Mouse (Mus musculus): ENCODE results near the gene Nabp1. TPM values are rescaled to one million over a fixed set of nuclear protein-coding genes. Genes with fewer than 3 reads are reported as not detected.

Nabp1 gene
- total RNA-seq, 1 experiment = 64.9 TPM

- no peak for DNase-seq (ENCODE audit: low read depth, low spot score)
- in situ Hi-C loops (cut with MboI; ENCODE audit: low sequenced_read_pairs in 2 of 2, unreplicated experiment in 2 of 2) = loop anchor here in 1 of 2 experiments (10.0 kb wide), 1 partner anchor 142 kb away; no protein-coding TSS in a partner anchor
These were observed 15.2 kb downstream of the Nabp1 start for GRCm38 (mm10) chr1:51463038-51463437.

GRCm38 (mm10) chr1:51458731-51459450, 19.3 kb downstream of the Nabp1 start:
- Histone ChIP-seq H3K27ac (ENCODE audit: insufficient read depth, low read depth, low read length, poor library complexity, severe bottlenecking) (no peak overlapping the region), H3K4me3 (ENCODE audit: insufficient read depth in 1 of 2, low read depth in 1 of 2, low read length in 2 of 2, poor library complexity in 1 of 2, severe bottlenecking in 1 of 2) (peak overlapping the region; percentile 49 to 59), H3K4me1 (ENCODE audit: control insufficient read depth in 2 of 2, insufficient read depth in 2 of 2, low read length in 2 of 2, poor library complexity in 1 of 2) (peaks cover 0 to 3% of the 10 kb centered on the region in 2 experiments; a peak in 1 of 4 replicates), H3K36me3 (ENCODE audit: control insufficient read depth, insufficient read depth, low read length, poor library complexity, severe bottlenecking) (no peaks in the 10 kb centered on the region), H3K9me3 (ENCODE audit: control insufficient read depth, insufficient read depth, low read depth, low read length) (no peaks in the 10 kb centered on the region), H3K9ac (ENCODE audit: insufficient read depth, low read depth, low read length, poor library complexity, severe bottlenecking) (no peak overlapping the region; the same call in 1 of the 2 replicates)
- peak; percentile 79 for DNase-seq (ENCODE audit: low read depth, low spot score)
- in situ Hi-C loops (cut with MboI; ENCODE audit: low sequenced_read_pairs in 2 of 2, unreplicated experiment in 2 of 2) = no loop called here
- TF ChIP-seq HCFC1 (IDR thresholded peaks at IDR 0.05; ENCODE audit: borderline replicate concordance, insufficient read depth, low read length) (no peak), ZC3H11A (IDR thresholded peaks at IDR 0.05; ENCODE audit: borderline replicate concordance, low read depth, low read length) (0 out of 2 replicates have a peak, but pooled peaks have one; percentile 31)

More at GRCm38 (mm10) chr1:51463038-51463437, 15.2 kb downstream of the Nabp1 start:
- TF ChIP-seq MAFK (IDR thresholded peaks at IDR 0.05; ENCODE audit: insufficient read depth, low read depth, low read length) (no peak), HCFC1 (IDR thresholded peaks at IDR 0.05; ENCODE audit: borderline replicate concordance, insufficient read depth, low read length) (no peak), ZC3H11A (IDR thresholded peaks at IDR 0.05; ENCODE audit: borderline replicate concordance, low read depth, low read length) (no peak), CHD2 (IDR thresholded peaks at IDR 0.05; ENCODE audit: low read depth, low read length) (no peak), ZNF384 (IDR thresholded peaks at IDR 0.05; ENCODE audit: low read depth, low read length) (no peak)
- no peak overlapping the region for H3K9ac ChIP-seq (ENCODE audit: insufficient read depth, low read depth, low read length, poor library complexity, severe bottlenecking)
- no peak overlapping the region for H3K4me3 ChIP-seq (ENCODE audit: insufficient read depth in 1 of 2, low read depth in 1 of 2, low read length in 2 of 2, poor library complexity in 1 of 2, severe bottlenecking in 1 of 2)
- no peaks in the 10 kb centered on the region for H3K9me3 ChIP-seq (ENCODE audit: control insufficient read depth, insufficient read depth, low read depth, low read length)
- peaks cover 0 to 3% of the 10 kb centered on the region in 2 experiments; a peak in 1 of 4 replicates for H3K4me1 ChIP-seq (ENCODE audit: control insufficient read depth in 2 of 2, insufficient read depth in 2 of 2, low read length in 2 of 2, poor library complexity in 1 of 2)
- no peak overlapping the region for H3K27ac ChIP-seq (ENCODE audit: insufficient read depth, low read depth, low read length, poor library complexity, severe bottlenecking)
- H3K36me3 ChIP-seq (ENCODE audit: control insufficient read depth, insufficient read depth, low read length, poor library complexity, severe bottlenecking) = no peaks in the 10 kb centered on the region; the same call in 1 of the 2 replicates

GRCm38 (mm10) chr1:51458089-51458488, 20.1 kb downstream of the Nabp1 start:
- Histone ChIP-seq H3K4me1 (ENCODE audit: control insufficient read depth in 2 of 2, insufficient read depth in 2 of 2, low read length in 2 of 2, poor library complexity in 1 of 2) (peaks cover 0 to 3% of the 10 kb centered on the region in 2 experiments; a peak in 1 of 4 replicates), H3K36me3 (ENCODE audit: control insufficient read depth, insufficient read depth, low read length, poor library complexity, severe bottlenecking) (no peaks in the 10 kb centered on the region), H3K9ac (ENCODE audit: insufficient read depth, low read depth, low read length, poor library complexity, severe bottlenecking) (no peak overlapping the region), H3K9me3 (ENCODE audit: control insufficient read depth, insufficient read depth, low read depth, low read length) (no peaks in the 10 kb centered on the region), H3K4me3 (ENCODE audit: insufficient read depth in 1 of 2, low read depth in 1 of 2, low read length in 2 of 2, poor library complexity in 1 of 2, severe bottlenecking in 1 of 2) (no peak overlapping the region), H3K27ac (ENCODE audit: insufficient read depth, low read depth, low read length, poor library complexity, severe bottlenecking) (no peak overlapping the region)
- no peak for DNase-seq (ENCODE audit: low read depth, low spot score)
- in situ Hi-C loops (cut with MboI; ENCODE audit: low sequenced_read_pairs in 2 of 2, unreplicated experiment in 2 of 2) = no loop called here
- TF ChIP-seq MAFK (IDR thresholded peaks at IDR 0.05; ENCODE audit: insufficient read depth, low read depth, low read length) = no peak
- no peak for TF ChIP-seq CHD2 (IDR thresholded peaks at IDR 0.05; ENCODE audit: low read depth, low read length)
- no peak for TF ChIP-seq ZC3H11A (IDR thresholded peaks at IDR 0.05; ENCODE audit: borderline replicate concordance, low read depth, low read length)
- no peak for TF ChIP-seq ZNF384 (IDR thresholded peaks at IDR 0.05; ENCODE audit: low read depth, low read length)
- TF ChIP-seq HCFC1 (IDR thresholded peaks at IDR 0.05; ENCODE audit: borderline replicate concordance, insufficient read depth, low read length) = no peak

- in situ Hi-C loops (cut with MboI; ENCODE audit: low sequenced_read_pairs in 2 of 2, unreplicated experiment in 2 of 2) = no loop called here
- no peak overlapping the region for H3K27ac ChIP-seq (ENCODE audit: insufficient read depth, low read depth, low read length, poor library complexity, severe bottlenecking)
- TF ChIP-seq ZC3H11A (IDR thresholded peaks at IDR 0.05; ENCODE audit: borderline replicate concordance, low read depth, low read length) (no peak), MAFK (IDR thresholded peaks at IDR 0.05; ENCODE audit: insufficient read depth, low read depth, low read length) (no peak), HCFC1 (IDR thresholded peaks at IDR 0.05; ENCODE audit: borderline replicate concordance, insufficient read depth, low read length) (no peak), ZNF384 (IDR thresholded peaks at IDR 0.05; ENCODE audit: low read depth, low read length) (no peak), CHD2 (IDR thresholded peaks at IDR 0.05; ENCODE audit: low read depth, low read length) (no peak)
- no peak overlapping the region for H3K9ac ChIP-seq (ENCODE audit: insufficient read depth, low read depth, low read length, poor library complexity, severe bottlenecking)
- H3K36me3 ChIP-seq (ENCODE audit: control insufficient read depth, insufficient read depth, low read length, poor library complexity, severe bottlenecking) = no peaks in the 10 kb centered on the region
- no peak overlapping the region for H3K4me3 ChIP-seq (ENCODE audit: insufficient read depth in 1 of 2, low read depth in 1 of 2, low read length in 2 of 2, poor library complexity in 1 of 2, severe bottlenecking in 1 of 2)
- H3K9me3 ChIP-seq (ENCODE audit: control insufficient read depth, insufficient read depth, low read depth, low read length) = no peaks in the 10 kb centered on the region
- peaks cover 0 to 3% of the 10 kb centered on the region in 2 experiments; a peak in 1 of 4 replicates for H3K4me1 ChIP-seq (ENCODE audit: control insufficient read depth in 2 of 2, insufficient read depth in 2 of 2, low read length in 2 of 2, poor library complexity in 1 of 2)
- DNase-seq (ENCODE audit: low read depth, low spot score) = no peak
These were observed 21.0 kb downstream of the Nabp1 start for GRCm38 (mm10) chr1:51457249-51457648.

All from ES-E14 (cell line).